Mouse (Mus musculus): ENCODE results near the gene Asns. TPM values are rescaled to one million over a fixed set of nuclear protein-coding genes. Genes with fewer than 3 reads are reported as not detected.

The Asns gene
- polyA plus RNA-seq, 1 experiment = 28.9 TPM

GRCm38 (mm10) chr6:7661455-7661854 is 31.6 kb downstream of the Asns start:
- Histone ChIP-seq H3K4me1 (peaks cover 9% of the 10 kb centered on the region), H3K27me3 (replicated peaks) (no peaks in the 10 kb centered on the region), H3K4me3 (replicated peaks) (no peak overlapping the region), H3K36me3 (replicated peaks; ENCODE audit: low read length) (no peaks in the 10 kb centered on the region), H3K9me3 (no peaks in the 10 kb centered on the region)
- TF ChIP-seq FLI1 (IDR thresholded peaks at IDR 0.05; ENCODE audit: low read length) = no peak
- no peak for TF ChIP-seq GATA1 (IDR thresholded peaks at IDR 0.05; ENCODE audit: borderline replicate concordance, low read length)

- Histone ChIP-seq H3K27me3 (replicated peaks) (no peaks in the 10 kb centered on the region), H3K4me1 (peaks cover 9% of the 10 kb centered on the region), H3K4me3 (replicated peaks) (no peak overlapping the region), H3K36me3 (replicated peaks; ENCODE audit: low read length) (no peaks in the 10 kb centered on the region), H3K9me3 (no peaks in the 10 kb centered on the region)
- TF ChIP-seq FLI1 (IDR thresholded peaks at IDR 0.05; ENCODE audit: low read length) = no peak
- no peak for TF ChIP-seq GATA1 (IDR thresholded peaks at IDR 0.05; ENCODE audit: borderline replicate concordance, low read length)
Measured at GRCm38 (mm10) chr6:7660377-7661080, 32.5 kb downstream of the Asns start.

- Histone ChIP-seq H3K9me3 (no peaks in the 10 kb centered on the region), H3K4me3 (replicated peaks) (no peak overlapping the region), H3K4me1 (peaks cover 8% of the 10 kb centered on the region), H3K27me3 (replicated peaks) (no peaks in the 10 kb centered on the region), H3K36me3 (replicated peaks; ENCODE audit: low read length) (no peaks in the 10 kb centered on the region)
- TF ChIP-seq GATA1 (IDR thresholded peaks at IDR 0.05; ENCODE audit: borderline replicate concordance, low read length) = no peak
- no peak for TF ChIP-seq FLI1 (IDR thresholded peaks at IDR 0.05; ENCODE audit: low read length)
Measured at GRCm38 (mm10) chr6:7656601-7657000, 36.5 kb downstream of the Asns start.

- Histone ChIP-seq H3K36me3 (replicated peaks; ENCODE audit: low read length) (no peaks in the 10 kb centered on the region), H3K4me3 (replicated peaks) (no peak overlapping the region), H3K4me1 (no peaks in the 10 kb centered on the region), H3K9me3 (no peaks in the 10 kb centered on the region), H3K27me3 (replicated peaks) (no peaks in the 10 kb centered on the region)
- no peak for TF ChIP-seq FLI1 (IDR thresholded peaks at IDR 0.05; ENCODE audit: low read length)
Measured at GRCm38 (mm10) chr6:7648458-7648857, 44.6 kb downstream of the Asns start.

Other genes starting within 250 kb of the Asns start
- not detected in 2 replicates for gene Tac1, start 138.4 kb downstream of the Asns start, polyA plus RNA-seq (2012; ENCODE audit: insufficient read depth, low replicate concordance)
- gene C1galt1, start 151.6 kb upstream of the Asns start, polyA plus RNA-seq (2012; ENCODE audit: insufficient read depth, low replicate concordance) = 1.5 and 1.9 TPM in 2 replicates

Measured in megakaryocyte, embryonic 14.5 days (primary cell).